Mouse (Mus musculus): ENCODE results near the gene Zbtb33. TPM values are rescaled to one million over a fixed set of nuclear protein-coding genes. Genes with fewer than 3 reads are reported as not detected.

The Zbtb33 gene
- polyA plus RNA-seq, 1 experiment from 2014 or later, result 3.6 TPM

GRCm38 (mm10) chrX:38207392-38207791 is 17.8 kb downstream of the Zbtb33 start:
- WGBS, result 53% methylated on average over 1 of the region's 1 CpGs
- ATAC-seq (ENCODE audit: insufficient read depth, low FRiP score, low read depth), result no peak
- no peak overlapping the region for H3K4me3 ChIP-seq (replicated peaks)
- no peaks in the 10 kb centered on the region for H3K9me3 ChIP-seq
- no peaks in the 10 kb centered on the region for H3K4me1 ChIP-seq
- H3K36me3 ChIP-seq, result no peaks in the 10 kb centered on the region
- H3K4me2 ChIP-seq, result no peak overlapping the region
- no peaks in the 10 kb centered on the region for H3K27me3 ChIP-seq (replicated peaks)
- H3K27ac ChIP-seq, result no peak overlapping the region
- H3K9ac ChIP-seq, result no peak overlapping the region

- no peaks in the 10 kb centered on the region for H3K36me3 ChIP-seq
- no peak overlapping the region for H3K4me3 ChIP-seq (replicated peaks)
- ATAC-seq (ENCODE audit: insufficient read depth, low FRiP score, low read depth), result no peak
- H3K4me1 ChIP-seq, result no peaks in the 10 kb centered on the region
- H3K27me3 ChIP-seq (replicated peaks), result no peaks in the 10 kb centered on the region
- whole genome bisulfite sequencing, result 59% methylated on average over 9 of the region's 9 CpGs
- no peak overlapping the region for H3K4me2 ChIP-seq
- H3K9me3 ChIP-seq, result no peaks in the 10 kb centered on the region
- H3K9ac ChIP-seq, result no peak overlapping the region
- no peak overlapping the region; the same call in 1 of the 2 replicates for H3K27ac ChIP-seq
Measured at GRCm38 (mm10) chrX:38216986-38217675, 27.5 kb downstream of the Zbtb33 start.

GRCm38 (mm10) chrX:38217676-38217991 is 28.0 kb downstream of the Zbtb33 start:
- Histone ChIP-seq H3K27me3 (replicated peaks) (no peaks in the 10 kb centered on the region), H3K9ac (no peak overlapping the region), H3K36me3 (no peaks in the 10 kb centered on the region), H3K4me2 (no peak overlapping the region), H3K9me3 (no peaks in the 10 kb centered on the region), H3K4me3 (replicated peaks) (no peak overlapping the region), H3K4me1 (no peaks in the 10 kb centered on the region), H3K27ac (no peak overlapping the region; the same call in 1 of the 2 replicates)
- WGBS, result 77% methylated on average over 2 of the region's 2 CpGs
- no peak for ATAC-seq (ENCODE audit: insufficient read depth, low FRiP score, low read depth)

- ATAC-seq (ENCODE audit: insufficient read depth, low FRiP score, low read depth), result no peak
- Histone ChIP-seq H3K4me2 (no peak overlapping the region), H3K36me3 (no peaks in the 10 kb centered on the region), H3K9ac (no peak overlapping the region), H3K4me1 (no peaks in the 10 kb centered on the region), H3K4me3 (replicated peaks) (no peak overlapping the region), H3K9me3 (no peaks in the 10 kb centered on the region), H3K27ac (no peak overlapping the region), H3K27me3 (replicated peaks) (no peaks in the 10 kb centered on the region)
- 33% methylated on average over 2 of the region's 2 CpGs for WGBS
Measured at GRCm38 (mm10) chrX:38222757-38223156, 33.2 kb downstream of the Zbtb33 start.

- 79% methylated on average over 1 of the region's 1 CpGs for WGBS
- Histone ChIP-seq H3K4me3 (replicated peaks) (no peak overlapping the region), H3K4me2 (no peak overlapping the region), H3K9me3 (no peaks in the 10 kb centered on the region), H3K27ac (no peak overlapping the region), H3K4me1 (no peaks in the 10 kb centered on the region), H3K36me3 (no peaks in the 10 kb centered on the region), H3K9ac (no peak overlapping the region), H3K27me3 (replicated peaks) (no peaks in the 10 kb centered on the region)
- no peak for ATAC-seq (ENCODE audit: insufficient read depth, low FRiP score, low read depth)
Measured at GRCm38 (mm10) chrX:38229888-38230287, 40.3 kb downstream of the Zbtb33 start.

- no peak overlapping the region for H3K4me3 ChIP-seq (replicated peaks)
- H3K4me2 ChIP-seq, result no peak overlapping the region
- H3K27me3 ChIP-seq (replicated peaks), result no peaks in the 10 kb centered on the region
- no peaks in the 10 kb centered on the region for H3K4me1 ChIP-seq
- H3K9me3 ChIP-seq, result no peaks in the 10 kb centered on the region
- WGBS, result 42% methylated on average over 2 of the region's 2 CpGs
- no peak overlapping the region for H3K9ac ChIP-seq
- no peaks in the 10 kb centered on the region for H3K36me3 ChIP-seq
- no peak for ATAC-seq (ENCODE audit: insufficient read depth, low FRiP score, low read depth)
- H3K27ac ChIP-seq, result no peak overlapping the region
Measured at GRCm38 (mm10) chrX:38237731-38238130, 48.1 kb downstream of the Zbtb33 start.

Small RNA genes within 50 kb of the gene (microRNA-seq; reads per million reads assigned to microRNA genes)
- not detected for gene Mir3110

Other genes starting within 250 kb of the Zbtb33 start
- gene Btg1-ps1, start 171.0 kb upstream of the Zbtb33 start, polyA plus RNA-seq (2015; fragmentation: Nextera tagmentation; extraction: Ambion mirVana), result not detected in 2 replicates
- not detected in 2 replicates for gene Btg1-ps2, start 146.7 kb upstream of the Zbtb33 start, polyA plus RNA-seq (2015; fragmentation: Nextera tagmentation; extraction: Ambion mirVana)
- gene Rhox10, start 123.3 kb upstream of the Zbtb33 start, polyA plus RNA-seq (2015; fragmentation: Nextera tagmentation; extraction: Ambion mirVana), result not detected in 2 replicates
- not detected in 2 replicates for gene Rhox11, start 104.7 kb upstream of the Zbtb33 start, polyA plus RNA-seq (2015; fragmentation: Nextera tagmentation; extraction: Ambion mirVana)
- not detected in 2 replicates for gene Rhox12, start 78.9 kb upstream of the Zbtb33 start, polyA plus RNA-seq (2015; fragmentation: Nextera tagmentation; extraction: Ambion mirVana)
- not detected in 2 replicates for gene Rhox13, start 68.6 kb upstream of the Zbtb33 start, polyA plus RNA-seq (2015; fragmentation: Nextera tagmentation; extraction: Ambion mirVana)
- 31.8 and 34.5 TPM in 2 replicates for gene Tmem255a, start 62.6 kb downstream of the Zbtb33 start, polyA plus RNA-seq (2015; fragmentation: Nextera tagmentation; extraction: Ambion mirVana)
- gene Atp1b4, start 126.4 kb downstream of the Zbtb33 start, polyA plus RNA-seq (2015; fragmentation: Nextera tagmentation; extraction: Ambion mirVana), result 0.15 and 0.41 TPM in 2 replicates